Mouse (Mus musculus): ENCODE data around the gene Rnf146. TPM values are rescaled to one million over a fixed set of nuclear protein-coding genes. Genes with fewer than 3 reads are reported as not detected.
"Not testable (repeated sequence)": the region's sequence is repeated elsewhere in the genome, so short reads cannot be mapped to it uniquely, and the experiment has no call there.

The Rnf146 gene
- polyA plus RNA-seq (2015; fragmentation: Nextera tagmentation; extraction: Ambion mirVana): 95.7 and 101 TPM in 2 replicates

- H3K27ac ChIP-seq (ENCODE audit: low read length): peak within 1 kb of the TSS; percentile 99
- H3K9me3 ChIP-seq (replicated peaks; ENCODE audit: control insufficient read depth, low read length, poor library complexity, severe bottlenecking): no peaks in the 10 kb centered on the region
- peak within 1 kb of the TSS; percentile 76 for H3K4me3 ChIP-seq (ENCODE audit: low read depth, low read length)
- ATAC-seq: no peak
- peaks cover 27% of the 10 kb centered on the region for H3K4me1 ChIP-seq (ENCODE audit: control insufficient read depth, insufficient read depth, low read length)
- no peaks in the 10 kb centered on the region for H3K27me3 ChIP-seq (ENCODE audit: control insufficient read depth, insufficient read depth, low read depth, low read length)
- H3K4me2 ChIP-seq (ENCODE audit: low read length): peak within 1 kb of the TSS; percentile 73
- H3K9ac ChIP-seq (ENCODE audit: low read depth, low read length): peak within 1 kb of the TSS; percentile 99
- H3K36me3 ChIP-seq (ENCODE audit: control insufficient read depth, insufficient read depth, low read length): no peaks in the 10 kb centered on the region
- 6% methylated on average over 15 of the region's 15 CpGs for WGBS
These were observed at the start of gene Rnf146 for GRCm38 (mm10) chr10:29362197-29362900. Rnf146 (minus strand) TSS chr10:29362442.

- ATAC-seq: no peak
These were observed 40.5 kb upstream of the Rnf146 start for GRCm38 (mm10) chr10:29402656-29403268.

GRCm38 (mm10) chr10:29394890-29395289 is 32.6 kb upstream of the Rnf146 start:
- H3K9me3 ChIP-seq (replicated peaks; ENCODE audit: control insufficient read depth, low read length, poor library complexity, severe bottlenecking); ATAC-seq; H3K36me3 ChIP-seq (ENCODE audit: control insufficient read depth, insufficient read depth, low read length); H3K27me3 ChIP-seq (ENCODE audit: control insufficient read depth, insufficient read depth, low read depth, low read length); H3K9ac ChIP-seq (ENCODE audit: low read depth, low read length); H3K27ac ChIP-seq (ENCODE audit: low read length); H3K4me2 ChIP-seq (ENCODE audit: low read length); H3K4me1 ChIP-seq (ENCODE audit: control insufficient read depth, insufficient read depth, low read length); H3K4me3 ChIP-seq (ENCODE audit: low read depth, low read length): not testable (repeated sequence)
- 70% methylated on average over 2 of the region's 2 CpGs for WGBS

More at GRCm38 (mm10) chr10:29402656-29403268, 40.5 kb upstream of the Rnf146 start:
- H3K9me3 ChIP-seq (replicated peaks; ENCODE audit: control insufficient read depth, low read length, poor library complexity, severe bottlenecking): no peaks in the 10 kb centered on the region
- H3K27me3 ChIP-seq (ENCODE audit: control insufficient read depth, insufficient read depth, low read depth, low read length): no peaks in the 10 kb centered on the region
- H3K4me1 ChIP-seq (ENCODE audit: control insufficient read depth, insufficient read depth, low read length): no peaks in the 10 kb centered on the region
- no peak overlapping the region for H3K9ac ChIP-seq (ENCODE audit: low read depth, low read length)
- 22% methylated on average over 8 of the region's 8 CpGs for WGBS
- H3K4me2 ChIP-seq (ENCODE audit: low read length): 0 out of 2 replicates have a peak overlapping the region, but pooled peaks have one; percentile 5
- no peaks in the 10 kb centered on the region for H3K36me3 ChIP-seq (ENCODE audit: control insufficient read depth, insufficient read depth, low read length)
- no peak overlapping the region for H3K4me3 ChIP-seq (ENCODE audit: low read depth, low read length)
- no peak overlapping the region for H3K27ac ChIP-seq (ENCODE audit: low read length)

GRCm38 (mm10) chr10:29381558-29381957 is 19.3 kb upstream of the Rnf146 start:
- no peaks in the 10 kb centered on the region for H3K4me1 ChIP-seq (ENCODE audit: control insufficient read depth, insufficient read depth, low read length)
- H3K9ac ChIP-seq (ENCODE audit: low read depth, low read length): no peak overlapping the region
- 81% methylated on average over 2 of the region's 2 CpGs for WGBS
- no peak overlapping the region for H3K27ac ChIP-seq (ENCODE audit: low read length)
- H3K36me3 ChIP-seq (ENCODE audit: control insufficient read depth, insufficient read depth, low read length): no peaks in the 10 kb centered on the region
- no peaks in the 10 kb centered on the region for H3K27me3 ChIP-seq (ENCODE audit: control insufficient read depth, insufficient read depth, low read depth, low read length)
- ATAC-seq: no peak
- H3K4me2 ChIP-seq (ENCODE audit: low read length): no peak overlapping the region
- H3K9me3 ChIP-seq (replicated peaks; ENCODE audit: control insufficient read depth, low read length, poor library complexity, severe bottlenecking): no peaks in the 10 kb centered on the region
- H3K4me3 ChIP-seq (ENCODE audit: low read depth, low read length): no peak overlapping the region

- no peak overlapping the region for H3K4me2 ChIP-seq (ENCODE audit: low read length)
- 86% methylated on average over 5 of the region's 5 CpGs for WGBS
- no peaks in the 10 kb centered on the region for H3K4me1 ChIP-seq (ENCODE audit: control insufficient read depth, insufficient read depth, low read length)
- no peak for ATAC-seq
- no peak overlapping the region for H3K9ac ChIP-seq (ENCODE audit: low read depth, low read length)
- no peak overlapping the region for H3K27ac ChIP-seq (ENCODE audit: low read length)
- H3K36me3 ChIP-seq (ENCODE audit: control insufficient read depth, insufficient read depth, low read length): no peaks in the 10 kb centered on the region
- no peak overlapping the region for H3K4me3 ChIP-seq (ENCODE audit: low read depth, low read length)
- H3K9me3 ChIP-seq (replicated peaks; ENCODE audit: control insufficient read depth, low read length, poor library complexity, severe bottlenecking): no peaks in the 10 kb centered on the region
- H3K27me3 ChIP-seq (ENCODE audit: control insufficient read depth, insufficient read depth, low read depth, low read length): no peaks in the 10 kb centered on the region
These were observed 11.8 kb upstream of the Rnf146 start for GRCm38 (mm10) chr10:29374065-29374464.

- Histone ChIP-seq H3K4me2 (ENCODE audit: low read length) (peak overlapping the region; percentile 73), H3K27ac (ENCODE audit: low read length) (peak overlapping the region; percentile 99), H3K4me1 (ENCODE audit: control insufficient read depth, insufficient read depth, low read length) (peaks cover 31% of the 10 kb centered on the region), H3K9ac (ENCODE audit: low read depth, low read length) (peak overlapping the region; percentile 99), H3K9me3 (replicated peaks; ENCODE audit: control insufficient read depth, low read length, poor library complexity, severe bottlenecking) (no peaks in the 10 kb centered on the region), H3K27me3 (ENCODE audit: control insufficient read depth, insufficient read depth, low read depth, low read length) (no peaks in the 10 kb centered on the region), H3K4me3 (ENCODE audit: low read depth, low read length) (peak overlapping the region; percentile 76), H3K36me3 (ENCODE audit: control insufficient read depth, insufficient read depth, low read length) (no peaks in the 10 kb centered on the region)
- WGBS: under 1% methylated on average over 80 of the region's 100 CpGs
- peak; percentile 98 for ATAC-seq
These were observed 612 bp downstream of the Rnf146 start for GRCm38 (mm10) chr10:29361464-29362196.

- Histone ChIP-seq H3K9me3 (replicated peaks; ENCODE audit: control insufficient read depth, low read length, poor library complexity, severe bottlenecking) (no peaks in the 10 kb centered on the region), H3K27ac (ENCODE audit: low read length) (peak overlapping the region; percentile 99), H3K27me3 (ENCODE audit: control insufficient read depth, insufficient read depth, low read depth, low read length) (no peaks in the 10 kb centered on the region), H3K4me1 (ENCODE audit: control insufficient read depth, insufficient read depth, low read length) (peaks cover 35% of the 10 kb centered on the region), H3K9ac (ENCODE audit: low read depth, low read length) (peak overlapping the region; percentile 99), H3K4me2 (ENCODE audit: low read length) (peak overlapping the region; percentile 73), H3K4me3 (ENCODE audit: low read depth, low read length) (peak overlapping the region; percentile 76), H3K36me3 (ENCODE audit: control insufficient read depth, insufficient read depth, low read length) (no peaks in the 10 kb centered on the region)
- peak; percentile 2; the same call in 1 of the 2 replicates for ATAC-seq
- whole genome bisulfite sequencing: 1% methylated on average over 6 of the region's 6 CpGs
These were observed 1.2 kb downstream of the Rnf146 start for GRCm38 (mm10) chr10:29361095-29361463.

GRCm38 (mm10) chr10:29354183-29354582 is 8.1 kb downstream of the Rnf146 start:
- ATAC-seq: peak; percentile 52; the same call in 1 of the 2 replicates
- H3K36me3 ChIP-seq (ENCODE audit: control insufficient read depth, insufficient read depth, low read length): no peaks in the 10 kb centered on the region; the same call in 1 of the 2 replicates
- WGBS: 38% methylated on average over 7 of the region's 7 CpGs
- H3K4me2 ChIP-seq (ENCODE audit: low read length): no peak overlapping the region
- H3K4me1 ChIP-seq (ENCODE audit: control insufficient read depth, insufficient read depth, low read length): peaks cover 26% of the 10 kb centered on the region
- H3K9ac ChIP-seq (ENCODE audit: low read depth, low read length): no peak overlapping the region
- no peaks in the 10 kb centered on the region for H3K9me3 ChIP-seq (replicated peaks; ENCODE audit: control insufficient read depth, low read length, poor library complexity, severe bottlenecking)
- no peak overlapping the region for H3K4me3 ChIP-seq (ENCODE audit: low read depth, low read length)
- H3K27me3 ChIP-seq (ENCODE audit: control insufficient read depth, insufficient read depth, low read depth, low read length): no peaks in the 10 kb centered on the region
- no peak overlapping the region for H3K27ac ChIP-seq (ENCODE audit: low read length)
